Mouse (Mus musculus): ENCODE data around the gene Pfkfb3.

Pfkfb3 gene

GRCm38 (mm10) chr2:11428621-11429020 lies 125.3 kb downstream of the Pfkfb3 start:
- no peak for DNase-seq (ENCODE audit: low read depth)

GRCm38 (mm10) chr2:11427596-11427995 lies 126.3 kb downstream of the Pfkfb3 start:
- DNase-seq (ENCODE audit: low read depth): no peak

DNA sequence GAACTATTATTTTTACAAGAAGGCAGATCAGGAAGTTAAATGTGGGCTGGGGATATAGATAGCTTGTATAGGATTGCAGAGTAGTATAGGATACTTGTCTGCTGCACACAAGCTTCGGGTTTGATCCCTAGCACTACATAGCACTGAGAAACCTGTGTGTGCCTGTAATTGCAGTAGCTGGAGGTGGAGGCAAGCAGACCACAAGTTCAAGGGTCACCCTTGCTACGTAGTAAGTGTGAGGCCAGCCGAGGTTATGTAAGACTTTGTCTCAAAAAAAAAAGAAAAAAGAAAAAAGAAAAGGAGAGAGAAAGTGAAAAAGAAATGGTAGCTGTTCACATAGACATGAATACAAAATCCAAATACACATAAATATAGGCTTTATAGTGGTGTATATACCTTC lies 127.5 kb downstream of the Pfkfb3 start:
- no peak for DNase-seq (ENCODE audit: low read depth)

GRCm38 (mm10) chr2:11425421-11426131 lies 128.3 kb downstream of the Pfkfb3 start:
- DNase-seq (ENCODE audit: low read depth): peak; percentile 16

DNA sequence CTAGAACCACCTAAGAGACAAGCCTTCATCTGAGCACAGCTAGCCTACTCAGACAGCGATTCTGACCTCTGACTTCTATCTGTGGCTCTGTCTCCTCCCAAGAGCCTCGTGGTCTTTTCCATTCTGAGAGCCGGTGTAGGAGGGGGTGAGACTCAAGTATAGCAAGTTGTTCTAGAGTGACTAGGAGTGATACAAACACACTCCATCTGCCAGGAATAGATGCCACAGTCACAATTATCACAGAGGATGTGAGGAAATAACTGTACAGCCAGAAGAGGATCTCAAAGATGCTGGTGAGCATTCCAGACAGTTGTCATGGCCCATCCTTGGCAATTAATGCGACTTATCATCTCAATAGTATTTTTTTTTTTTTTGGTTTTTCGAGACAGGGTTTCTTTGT lies 129.6 kb downstream of the Pfkfb3 start:
- DNase-seq (ENCODE audit: low read depth): no peak

GRCm38 (mm10) chr2:11423421-11423820 lies 130.5 kb downstream of the Pfkfb3 start:
- no peak for DNase-seq (ENCODE audit: low read depth)

GRCm38 (mm10) chr2:11422384-11422783 lies 131.5 kb downstream of the Pfkfb3 start:
- DNase-seq (ENCODE audit: low read depth): no peak
